Mouse (Mus musculus) stomach, embryonic 15.5 days (tissue): ENCODE measurements around the gene Arhgap32. TPM values are rescaled to one million over a fixed set of nuclear protein-coding genes. Genes with fewer than 3 reads are reported as not detected.

Source experiments
- ATAC-seq: fragments of 200-750 bp; cut with Nextera tagmentation; 2 replicates; pipeline ENCODE4 v1.8.0; 2017; ENCODE audit warnings: low read depth, moderate number of reproducible peaks, moderate TSS enrichment; ENCODE audit not compliant: insufficient read depth, low FRiP score
- H3K27ac ChIP-seq: fragments of 300-500 bp; sonication (generic); 2 replicates; pipeline ENCODE4 v1.5.1; 2015; ENCODE audit warnings: mild to moderate bottlenecking, inconsistent platforms
- H3K27me3 ChIP-seq: fragments of 300-500 bp; sonication (generic); replicated peaks from 2 replicates; pipeline ENCODE4 v1.6.1; 2015; ENCODE audit warnings: inconsistent platforms
- H3K36me3 ChIP-seq: fragments of 300-500 bp; sonication (generic); 2 replicates; pipeline ENCODE4 v1.6.1; 2015; ENCODE audit warnings: inconsistent platforms
- H3K4me1 ChIP-seq: fragments of 300-500 bp; sonication (generic); 2 replicates; pipeline ENCODE4 v1.6.1; 2015; ENCODE audit warnings: inconsistent platforms
- H3K4me2 ChIP-seq: fragments of 300-500 bp; sonication (generic); 2 replicates; pipeline ENCODE4 v1.6.1; 2015; ENCODE audit warnings: mild to moderate bottlenecking, inconsistent platforms
- H3K4me3 ChIP-seq: fragments of 300-500 bp; sonication (generic); replicated peaks from 2 replicates; pipeline ENCODE4 v1.5.1; 2015; ENCODE audit warnings: inconsistent platforms
- H3K9ac ChIP-seq: fragments of 300-500 bp; sonication (generic); 2 replicates; pipeline ENCODE4 v1.6.1; 2015; ENCODE audit warnings: inconsistent platforms
- H3K9me3 ChIP-seq: fragments of 300-500 bp; sonication (generic); 2 replicates; pipeline ENCODE4 v1.6.1; 2016; ENCODE audit warnings: inconsistent platforms
- WGBS: fragments of 180-500 bp; shearing (Covaris S2); methylation state at CpG from one replicate; pipeline ENCODE4 v1.1.7; 2015; 5-methylcytosine and 5-hydroxymethylcytosine counted together
- polyA plus RNA-seq: library from polyadenylated mRNA; unstranded; fragments of >200 nt; fragmentation: Nextera tagmentation; extraction: Ambion mirVana; gene quantifications from 2 replicates; pipeline ENCODE4 v1.2.1, GENCODE M21; 2015

The Arhgap32 gene
- polyA plus RNA-seq, 1 experiment from 2014 or later: 11.7 TPM

DNA sequence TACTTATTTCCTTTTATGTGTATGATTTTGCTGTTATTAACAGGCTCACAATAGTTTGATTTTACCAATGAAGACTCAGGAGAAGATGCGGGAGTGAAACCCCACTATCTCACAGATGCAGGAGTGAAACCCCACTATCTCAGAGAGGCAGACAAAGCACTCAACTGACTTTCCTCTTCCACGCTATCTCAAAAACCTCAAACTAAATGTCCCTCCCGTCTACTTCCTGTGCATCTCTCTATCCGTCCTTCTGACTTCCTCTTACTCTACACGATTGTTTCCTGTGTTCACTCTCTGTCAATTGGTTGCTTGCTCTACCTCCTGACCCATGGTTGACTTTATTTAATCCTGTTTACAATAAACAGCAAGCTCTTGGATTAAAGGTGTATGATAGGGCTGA lies 164.5 kb downstream of the Arhgap32 start:
- 75% methylated on average over 5 of the region's 5 CpGs for WGBS
- Histone ChIP-seq H3K9ac (no peak overlapping the region), H3K4me1 (no peaks in the 10 kb centered on the region), H3K27ac (no peak overlapping the region), H3K4me3 (no peak overlapping the region), H3K27me3 (no peaks in the 10 kb centered on the region), H3K9me3 (no peaks in the 10 kb centered on the region), H3K4me2 (no peak overlapping the region), H3K36me3 (no peaks in the 10 kb centered on the region)
- no peak for ATAC-seq

GRCm38 (mm10) chr9:32283591-32283990 lies 167.7 kb downstream of the Arhgap32 start:
- no peak overlapping the region for H3K27ac ChIP-seq
- no peak overlapping the region for H3K4me3 ChIP-seq
- H3K27me3 ChIP-seq: no peaks in the 10 kb centered on the region
- no peak for ATAC-seq
- WGBS: 83% methylated on average over 5 of the region's 5 CpGs
- H3K9me3 ChIP-seq: no peaks in the 10 kb centered on the region
- H3K4me2 ChIP-seq: no peak overlapping the region
- H3K36me3 ChIP-seq: no peaks in the 10 kb centered on the region
- no peaks in the 10 kb centered on the region for H3K4me1 ChIP-seq
- no peak overlapping the region for H3K9ac ChIP-seq

DNA sequence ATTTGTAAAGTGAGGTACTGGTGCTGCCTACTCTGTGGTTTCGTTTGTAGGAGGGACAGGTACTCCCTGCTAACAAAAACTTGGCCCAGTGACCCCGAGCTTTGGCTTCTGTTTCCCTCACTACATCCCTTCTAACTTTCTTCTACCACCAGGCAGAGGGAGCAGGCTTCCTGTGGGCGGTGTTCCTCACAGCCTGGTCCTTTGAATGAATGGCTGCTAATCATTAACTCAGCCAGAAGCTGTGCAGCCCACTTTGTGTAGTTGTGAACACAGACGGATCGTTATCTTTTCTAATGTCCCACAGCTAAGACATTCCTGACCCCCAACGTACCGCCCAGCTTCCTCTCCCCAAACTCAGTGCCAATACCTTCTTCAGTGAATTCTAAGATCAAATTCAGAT lies 175.7 kb downstream of the Arhgap32 start:
- no peak overlapping the region for H3K4me2 ChIP-seq
- H3K4me1 ChIP-seq: no peaks in the 10 kb centered on the region
- H3K4me3 ChIP-seq: no peak overlapping the region
- no peaks in the 10 kb centered on the region for H3K36me3 ChIP-seq
- ATAC-seq: peak; percentile 27; the same call in 1 of the 2 replicates
- no peak overlapping the region for H3K9ac ChIP-seq
- no peak overlapping the region for H3K27ac ChIP-seq
- no peaks in the 10 kb centered on the region for H3K27me3 ChIP-seq
- WGBS: 38% methylated on average over 7 of the region's 7 CpGs
- no peaks in the 10 kb centered on the region for H3K9me3 ChIP-seq

DNA sequence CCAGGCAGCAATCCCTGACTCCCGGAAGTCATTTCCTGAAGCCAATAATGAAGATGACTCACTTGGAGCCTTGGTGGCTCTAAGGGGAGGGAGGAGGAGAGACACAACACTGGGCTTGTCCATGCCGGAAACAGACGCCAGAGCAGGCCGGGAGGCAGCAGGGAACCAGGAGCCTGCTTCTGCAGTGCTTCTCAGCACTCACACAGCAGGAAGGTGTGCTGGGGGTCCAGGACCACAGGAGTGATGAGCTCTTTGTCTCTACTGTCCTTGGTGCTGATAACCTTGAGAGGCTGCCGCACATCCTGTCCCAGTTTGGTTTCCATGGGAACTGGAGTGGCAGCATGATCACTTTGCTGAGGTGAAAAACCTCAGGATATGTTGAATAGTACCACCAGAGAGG lies 176.8 kb downstream of the Arhgap32 start:
- no peak for ATAC-seq
- Histone ChIP-seq H3K4me2 (no peak overlapping the region), H3K4me3 (no peak overlapping the region), H3K9me3 (no peaks in the 10 kb centered on the region), H3K27me3 (no peaks in the 10 kb centered on the region), H3K4me1 (no peaks in the 10 kb centered on the region), H3K36me3 (no peaks in the 10 kb centered on the region), H3K9ac (no peak overlapping the region), H3K27ac (no peak overlapping the region)
- 26% methylated on average over 5 of the region's 5 CpGs for WGBS

DNA sequence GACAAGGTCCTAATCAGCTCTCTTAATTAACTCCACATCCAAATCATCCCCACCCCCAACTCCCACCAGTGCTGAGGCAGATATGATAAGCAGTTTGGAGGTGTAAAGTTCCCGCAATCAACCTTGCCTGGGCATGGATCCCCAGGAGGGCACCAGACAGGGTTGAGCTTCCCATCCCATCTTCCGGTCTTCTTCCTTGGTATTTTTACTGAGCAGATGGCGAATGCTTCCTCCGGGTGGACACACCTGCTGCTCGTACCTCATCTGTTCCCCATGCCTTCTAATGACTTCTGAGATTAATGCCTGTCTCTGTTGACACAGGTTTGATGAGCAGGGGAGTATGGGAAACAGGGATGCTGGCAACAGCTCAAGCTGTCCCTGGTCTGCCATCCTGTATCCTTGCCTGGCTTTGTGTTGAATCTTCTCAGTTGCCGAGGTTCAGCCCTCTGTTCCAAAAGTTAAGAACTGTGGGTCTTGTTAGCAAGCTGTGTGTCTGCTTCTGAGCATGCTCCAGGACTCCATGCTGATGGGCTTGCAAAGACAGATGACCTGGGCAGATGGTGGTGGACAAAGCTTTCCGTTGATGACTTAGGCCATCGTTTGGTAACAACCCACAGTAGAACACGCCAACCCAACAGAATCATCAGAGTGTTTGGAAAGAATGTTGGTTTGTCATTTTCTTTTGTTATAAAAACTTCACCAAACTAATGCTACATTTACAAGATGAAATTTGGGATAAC lies 179.3 kb downstream of the Arhgap32 start:
- Histone ChIP-seq H3K4me1 (no peaks in the 10 kb centered on the region), H3K27me3 (no peaks in the 10 kb centered on the region), H3K4me3 (no peak overlapping the region), H3K4me2 (no peak overlapping the region), H3K9me3 (no peaks in the 10 kb centered on the region), H3K9ac (no peak overlapping the region), H3K27ac (no peak overlapping the region), H3K36me3 (no peaks in the 10 kb centered on the region)
- no peak for ATAC-seq
- WGBS: 89% methylated on average over 9 of the region's 9 CpGs

DNA sequence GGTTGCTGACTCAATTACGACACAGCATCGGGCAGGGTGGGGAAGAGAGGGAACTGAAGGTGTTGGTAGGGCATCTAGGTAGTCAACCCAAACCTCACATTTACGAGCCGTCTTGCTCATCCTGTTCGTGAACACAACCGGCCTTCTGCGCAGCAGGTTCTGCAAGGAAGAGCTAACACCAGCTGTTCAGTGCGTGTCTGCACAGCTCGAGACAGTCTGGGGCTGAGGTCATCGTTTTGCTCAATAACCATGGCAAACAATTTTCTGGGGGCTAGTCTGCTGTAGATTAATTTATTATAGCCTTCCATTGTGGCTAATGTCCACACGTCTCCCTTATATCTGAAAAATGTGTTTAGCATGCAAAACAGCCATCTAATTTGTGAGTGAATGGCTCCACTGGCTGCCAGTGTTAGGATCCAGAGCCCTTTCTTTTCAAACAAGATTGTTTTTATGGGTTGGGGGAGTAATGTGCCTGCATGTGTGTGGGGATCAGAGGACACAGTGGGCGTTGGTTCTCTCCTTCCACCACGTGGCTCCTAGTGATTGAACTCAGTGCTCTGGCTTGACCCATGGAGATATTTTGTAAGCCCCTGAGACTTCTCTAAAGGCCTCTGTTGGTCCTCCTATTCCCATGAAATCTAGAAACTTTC lies 186.7 kb downstream of the Arhgap32 start:
- no peak; the same call in 1 of the 2 replicates for ATAC-seq

GRCm38 (mm10) chr9:32311786-32312185 lies 195.8 kb downstream of the Arhgap32 start:
- H3K9ac ChIP-seq: no peak overlapping the region
- no peaks in the 10 kb centered on the region for H3K27me3 ChIP-seq
- no peak overlapping the region for H3K4me3 ChIP-seq
- H3K9me3 ChIP-seq: no peaks in the 10 kb centered on the region
- WGBS: 27% methylated on average over 14 of the region's 14 CpGs
- ATAC-seq: 0 out of 2 replicates have a peak, but pooled peaks have one; percentile 27
- H3K4me1 ChIP-seq: no peaks in the 10 kb centered on the region
- peak overlapping the region; percentile 19; the same call in 1 of the 2 replicates for H3K4me2 ChIP-seq
- no peaks in the 10 kb centered on the region for H3K36me3 ChIP-seq
- no peak overlapping the region for H3K27ac ChIP-seq

More for the DNA sequence above, 186.7 kb downstream of the Arhgap32 start:
- Histone ChIP-seq H3K9me3 (no peaks in the 10 kb centered on the region), H3K4me2 (no peak overlapping the region), H3K36me3 (no peaks in the 10 kb centered on the region), H3K4me3 (no peak overlapping the region), H3K9ac (no peak overlapping the region), H3K4me1 (no peaks in the 10 kb centered on the region), H3K27ac (no peak overlapping the region), H3K27me3 (no peaks in the 10 kb centered on the region)
- 71% methylated on average over 13 of the region's 13 CpGs for WGBS

DNA sequence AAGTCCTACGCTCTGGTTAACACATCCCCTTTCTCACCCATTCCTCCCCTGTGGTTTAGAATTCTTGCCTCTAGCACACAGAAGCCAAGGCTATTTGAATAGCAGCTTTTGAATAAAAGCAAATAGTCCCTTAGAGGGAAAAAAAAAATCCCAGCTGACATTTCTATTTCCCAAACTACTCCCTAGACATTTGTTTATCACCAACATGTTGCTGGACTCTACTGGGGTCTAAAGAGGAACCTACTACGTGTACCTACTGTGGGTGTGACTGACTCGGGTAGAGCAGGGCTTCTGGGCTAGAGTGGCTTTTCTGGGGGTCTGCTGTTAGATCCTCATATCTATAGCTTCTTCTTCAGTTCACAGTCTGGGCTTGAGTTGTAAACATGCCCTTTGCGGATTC lies 196.3 kb downstream of the Arhgap32 start:
- Histone ChIP-seq H3K36me3 (no peaks in the 10 kb centered on the region), H3K27me3 (no peaks in the 10 kb centered on the region), H3K9ac (no peak overlapping the region), H3K9me3 (no peaks in the 10 kb centered on the region), H3K4me3 (no peak overlapping the region), H3K27ac (no peak overlapping the region), H3K4me1 (no peaks in the 10 kb centered on the region), H3K4me2 (peak overlapping the region; percentile 19; the same call in 1 of the 2 replicates)
- ATAC-seq: no peak
- WGBS: 47% methylated on average over 4 of the region's 4 CpGs

DNA sequence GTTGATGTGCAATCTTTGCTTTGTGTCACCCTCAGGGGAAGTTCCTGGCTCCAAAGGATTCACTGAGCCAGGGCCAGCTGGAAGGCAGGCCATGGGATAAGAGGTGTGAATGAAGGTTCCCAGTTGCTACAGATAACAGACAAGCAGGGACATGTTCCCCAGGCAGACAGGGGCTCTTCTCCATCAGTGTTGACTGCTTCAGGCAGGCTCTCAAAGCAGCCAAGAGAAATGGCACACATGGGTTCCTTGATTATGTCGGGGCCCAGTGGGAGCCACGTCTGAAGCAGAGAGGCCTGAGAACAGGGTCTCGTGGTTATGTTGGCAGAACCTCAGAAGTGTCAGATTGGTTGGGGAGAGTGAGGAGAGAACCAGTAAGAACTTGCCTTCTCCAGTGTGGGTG lies 198.1 kb downstream of the Arhgap32 start:
- H3K36me3 ChIP-seq: no peaks in the 10 kb centered on the region
- H3K9ac ChIP-seq: no peak overlapping the region
- H3K27me3 ChIP-seq: no peaks in the 10 kb centered on the region
- H3K4me1 ChIP-seq: no peaks in the 10 kb centered on the region
- no peak overlapping the region for H3K27ac ChIP-seq
- no peaks in the 10 kb centered on the region for H3K9me3 ChIP-seq
- ATAC-seq: no peak
- no peak overlapping the region for H3K4me3 ChIP-seq
- 67% methylated on average over 3 of the region's 3 CpGs for WGBS
- no peak overlapping the region for H3K4me2 ChIP-seq

- no peaks in the 10 kb centered on the region for H3K27me3 ChIP-seq
- no peak for ATAC-seq
- no peak overlapping the region for H3K4me3 ChIP-seq
- H3K27ac ChIP-seq: no peak overlapping the region
- WGBS: 76% methylated on average over 3 of the region's 3 CpGs
- no peaks in the 10 kb centered on the region for H3K4me1 ChIP-seq
- H3K36me3 ChIP-seq: no peaks in the 10 kb centered on the region
- H3K9ac ChIP-seq: no peak overlapping the region
- no peaks in the 10 kb centered on the region for H3K9me3 ChIP-seq
- no peak overlapping the region for H3K4me2 ChIP-seq
Measured at GRCm38 (mm10) chr9:32315999-32316398, 200.1 kb downstream of the Arhgap32 start.
